Mouse (Mus musculus) CH12.LX (cell line): ENCODE measurements around the gene Slc38a8.

Experiments used
- CTCF ChIP-seq, 2 experiments: IDR thresholded peaks in 1 of 2; conservative IDR thresholded peaks in 1 of 2; 2 replicates each; pipeline ENCODE4 v1.5.1; 2011 to 2012; ENCODE audit warnings: low read depth in 2 of 2, low read length in 2 of 2, improper control_type of control experiment in 1 of 2, inconsistent platforms in 1 of 2, mild to moderate bottlenecking in 1 of 2, moderate library complexity in 1 of 2
- E2F4 ChIP-seq: IDR thresholded peaks from 2 replicates; pipeline ENCODE4 v1.6.1; 2011; ENCODE audit warnings: low read depth, low read length, improper control_type of control experiment; ENCODE audit not compliant: insufficient replicate concordance
- EP300 ChIP-seq: IDR thresholded peaks from 2 replicates; pipeline ENCODE4 v1.6.1; 2011; ENCODE audit warnings: low read length, improper control_type of control experiment
- JUND ChIP-seq: conservative IDR thresholded peaks from 2 replicates; pipeline ENCODE4 v1.6.1; 2011; ENCODE audit warnings: low read depth, low read length, improper control_type of control experiment
- MAX ChIP-seq: IDR thresholded peaks from 2 replicates; pipeline ENCODE4 v1.6.1; 2011; ENCODE audit warnings: low read length, improper control_type of control experiment
- MAZ ChIP-seq: IDR thresholded peaks from 2 replicates; pipeline ENCODE4 v1.6.1; 2012; ENCODE audit warnings: low read depth, mild to moderate bottlenecking, inconsistent platforms, low read length, improper control_type of control experiment, moderate library complexity
- MEF2A ChIP-seq: IDR thresholded peaks from 2 replicates; pipeline ENCODE4 v1.6.1; 2014; ENCODE audit warnings: low read depth, mild to moderate bottlenecking, inconsistent platforms, low read length, improper control_type of control experiment, borderline replicate concordance
- NELFE ChIP-seq: IDR thresholded peaks from 2 replicates; pipeline ENCODE4 v1.6.1; 2011; ENCODE audit warnings: low read depth, low read length, improper control_type of control experiment
- SMC3 ChIP-seq: IDR thresholded peaks from 2 replicates; pipeline ENCODE4 v1.6.1; 2011; ENCODE audit warnings: low read depth, low read length, improper control_type of control experiment

DNA sequence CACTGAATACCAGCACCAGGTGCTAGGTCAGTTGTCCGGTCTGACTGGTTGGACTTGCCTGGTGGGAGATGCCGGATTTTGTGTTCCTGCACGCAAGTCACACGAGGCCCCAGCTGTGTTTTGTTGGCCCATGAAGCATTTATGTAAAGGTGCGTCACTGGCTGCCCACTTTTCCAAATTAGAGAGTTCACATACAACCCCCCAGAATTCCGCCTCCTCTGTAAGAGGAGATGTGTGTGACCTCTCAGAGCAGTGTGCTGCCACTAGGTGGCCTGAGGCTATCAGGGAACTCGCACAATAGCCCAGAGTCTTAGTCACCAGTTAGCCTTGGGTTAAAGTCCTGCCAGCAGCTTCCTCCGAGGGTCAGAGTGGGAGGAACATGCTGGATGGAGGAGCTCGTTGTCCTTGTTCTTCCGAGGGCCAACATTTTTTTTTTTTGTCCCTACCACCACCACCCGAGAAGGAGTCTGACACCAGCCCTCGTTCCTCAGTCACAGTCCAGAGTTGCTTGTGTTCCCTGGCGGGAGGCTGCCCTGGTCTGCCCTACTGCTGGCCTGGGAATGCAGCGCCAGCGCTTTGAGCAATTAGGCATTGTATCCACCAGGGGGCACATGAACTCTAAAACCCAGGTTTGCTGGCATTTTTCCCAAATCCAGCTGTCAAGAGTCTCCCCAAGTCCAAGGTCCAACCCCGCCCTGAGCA lies 61.1 kb downstream of the Slc38a8 start:
- TF ChIP-seq NELFE, result no peak
- peak; percentile 29 to 71; a peak in 2 of 4 replicates for TF ChIP-seq CTCF (conservative IDR thresholded peaks at IDR 0.05 in 1 of 2, IDR thresholded peaks at IDR 0.05 in 1 of 2; ENCODE audit: low read depth in 2 of 2, low read length in 2 of 2)
- no peak for TF ChIP-seq MAX
- no peak for TF ChIP-seq MAZ
- no peak for TF ChIP-seq E2F4
- TF ChIP-seq MEF2A, result no peak
- no peak for TF ChIP-seq EP300
- no peak for TF ChIP-seq JUND
- TF ChIP-seq SMC3, result peak; percentile 87
